Mouse (Mus musculus) bone marrow, adult 2 months (tissue): ENCODE measurements at regions not wholly inside any gene's neighbourhood (a gene's known extent, or its start where the extent isn't known, plus 50 kb on each side); places are given as distances from the start of the nearest gene placed in this dataset.

Source experiments
- H3K27ac ChIP-seq: fragments of 200-500 bp; 2 replicates; pipeline ENCODE4 v1.5.1; 2012; ENCODE audit warnings: low read depth, mild to moderate bottlenecking, control low read depth, inconsistent platforms, low read length; ENCODE audit not compliant: control insufficient read depth, poor library complexity, insufficient read depth
- H3K4me1 ChIP-seq: fragments of 200-500 bp; 2 replicates; pipeline ENCODE4 v1.6.1; 2011; ENCODE audit warnings: low read length; ENCODE audit not compliant: control insufficient read depth, insufficient read depth
- H3K4me3 ChIP-seq: fragments of 200-500 bp; replicated peaks from 2 replicates; pipeline ENCODE3; 2011; ENCODE audit warnings: mild to moderate bottlenecking, low read depth, low read length, control low read depth; ENCODE audit not compliant: control insufficient read depth
- CTCF ChIP-seq: fragments of 200-500 bp; IDR thresholded peaks from 2 replicates; pipeline ENCODE4 v1.5.1; 2011; ENCODE audit warnings: low read length, control low read depth; ENCODE audit not compliant: control insufficient read depth, insufficient read depth
- POLR2A ChIP-seq: fragments of 200-500 bp; IDR thresholded peaks from 2 replicates; pipeline ENCODE4 v1.6.1; 2011; ENCODE audit warnings: low read depth, mild to moderate bottlenecking, control low read depth, low read length, borderline replicate concordance; ENCODE audit not compliant: control insufficient read depth
- WGBS: fragments of 180-500 bp; shearing (Covaris S2); methylation state at CpG from one replicate; pipeline ENCODE4 v1.1.7; 2018; 5-methylcytosine and 5-hydroxymethylcytosine counted together

DNA sequence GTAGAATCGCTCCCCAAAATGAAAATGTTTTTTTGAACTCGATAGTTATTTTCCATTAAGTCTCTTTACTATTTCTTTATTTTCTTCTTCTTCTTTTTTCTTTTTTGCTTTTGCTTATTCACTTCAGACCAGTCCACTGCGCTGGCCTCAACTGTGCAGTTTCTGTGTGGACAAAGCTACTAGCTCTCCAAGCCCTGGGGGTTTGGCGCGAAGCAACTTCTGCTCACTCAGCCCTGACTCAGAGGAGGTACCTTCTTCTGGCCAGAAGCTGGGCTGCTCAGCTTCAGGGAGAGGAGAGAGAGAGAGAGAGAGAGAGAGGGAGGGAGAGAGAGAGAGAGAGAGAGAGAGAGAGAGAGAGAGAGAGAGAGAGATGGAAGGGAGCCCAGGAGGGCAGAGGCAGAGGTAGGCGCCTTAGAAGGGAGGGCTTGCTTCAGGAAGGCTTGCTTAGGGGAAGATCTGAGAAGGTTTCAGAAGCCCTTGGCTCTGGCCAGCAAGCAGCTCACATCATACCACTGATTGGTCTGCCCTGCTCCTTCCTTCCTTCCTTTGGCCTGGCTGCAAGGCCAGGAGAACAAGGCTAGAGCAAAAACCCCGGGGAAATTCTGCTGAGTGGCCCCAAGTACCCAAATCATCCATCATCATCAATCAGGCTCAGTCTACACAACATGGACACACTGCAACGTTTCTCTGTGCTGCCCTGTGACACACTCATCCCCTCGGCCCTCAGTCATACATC, 160.5 kb upstream of the Sox9 start:
- H3K4me1 ChIP-seq: no peaks in the 10 kb centered on the region
- 49% methylated on average over 9 of the region's 9 CpGs for WGBS
- H3K27ac ChIP-seq: no peak overlapping the region
- TF ChIP-seq CTCF (no peak), POLR2A (no peak)
- no peak overlapping the region for H3K4me3 ChIP-seq

DNA sequence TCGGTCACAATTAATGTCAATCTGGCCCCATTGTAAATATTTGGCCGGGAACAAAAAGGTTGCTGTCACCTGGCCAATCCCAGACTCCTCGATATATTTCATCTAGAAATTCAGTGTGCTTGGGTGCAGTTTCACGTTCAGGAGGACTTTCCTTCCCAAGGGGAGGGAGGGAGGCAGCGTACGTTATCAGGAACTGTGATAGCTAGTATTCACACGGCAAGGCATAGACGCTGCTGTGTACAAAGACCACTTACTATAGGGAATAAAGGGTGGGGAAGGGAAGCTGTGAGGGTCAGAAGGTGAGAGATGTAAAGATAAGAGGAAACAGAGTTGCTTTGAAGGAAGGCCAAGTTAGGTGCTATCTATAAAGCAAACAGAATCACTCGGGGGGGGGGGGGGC, 132.7 kb upstream of the Sox9 start:
- WGBS: 81% methylated on average over 9 of the region's 9 CpGs
- TF ChIP-seq POLR2A (no peak), CTCF (no peak)
- H3K4me1 ChIP-seq: no peaks in the 10 kb centered on the region
- H3K27ac ChIP-seq: no peak overlapping the region
- H3K4me3 ChIP-seq: no peak overlapping the region

DNA sequence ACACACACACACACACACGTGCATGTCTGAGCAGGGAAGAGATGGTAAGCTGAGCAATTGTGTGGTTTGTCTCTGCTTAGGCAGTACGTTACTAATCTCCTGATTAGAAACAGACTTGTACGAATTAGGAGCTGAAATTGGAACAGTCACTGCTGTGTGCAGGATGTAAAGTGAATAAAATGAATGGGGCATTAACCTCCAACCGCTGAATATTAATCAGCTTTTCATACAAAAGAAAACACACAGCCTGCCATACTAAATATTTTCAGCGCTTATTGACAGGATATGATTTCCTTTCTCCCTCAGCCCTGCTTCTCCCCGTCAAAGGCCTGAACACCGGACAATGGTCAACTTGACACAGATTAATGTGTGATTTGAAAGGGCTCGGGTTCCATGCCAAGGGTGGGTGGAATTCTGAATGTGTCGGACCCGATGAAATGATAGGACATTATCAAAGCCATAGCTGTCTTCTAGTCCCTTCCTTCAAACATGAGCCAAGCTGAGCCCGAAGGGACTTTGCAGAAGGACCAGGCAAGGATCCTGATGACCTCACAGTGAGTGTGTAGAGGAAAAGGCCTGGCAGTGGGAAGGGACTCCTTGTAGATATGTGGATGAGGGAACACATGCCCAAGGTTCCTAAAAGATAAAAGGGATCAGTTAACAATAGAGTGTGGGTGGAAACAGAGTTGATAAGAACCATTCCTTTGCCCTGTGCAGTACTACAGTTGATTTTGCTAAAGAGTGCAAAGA, 124.4 kb upstream of the Sox9 start:
- no peaks in the 10 kb centered on the region for H3K4me1 ChIP-seq
- no peak overlapping the region for H3K4me3 ChIP-seq
- no peak for TF ChIP-seq POLR2A
- TF ChIP-seq CTCF: no peak
- 69% methylated on average over 11 of the region's 11 CpGs for WGBS
- H3K27ac ChIP-seq: no peak overlapping the region

DNA sequence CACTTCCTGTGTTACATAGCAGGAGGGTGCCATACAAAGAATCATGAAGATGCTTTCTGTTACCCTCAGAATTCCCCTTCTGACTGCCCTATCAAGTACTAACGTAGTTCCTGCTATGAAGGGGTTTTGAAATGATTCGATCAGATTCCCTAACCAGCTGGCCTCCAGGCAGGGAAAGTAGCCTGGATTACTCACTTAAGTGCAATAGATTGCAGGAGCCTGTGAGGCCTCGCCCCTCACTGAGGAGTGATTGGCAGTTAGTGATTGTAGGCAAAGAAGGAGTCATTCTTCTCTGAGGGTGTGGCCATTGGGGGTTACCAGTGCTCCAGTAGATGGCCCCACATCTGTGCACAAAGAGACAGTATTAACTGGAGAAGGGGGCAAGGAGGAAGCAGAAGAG, 122.1 kb upstream of the Sox9 start:
- no peaks in the 10 kb centered on the region for H3K4me1 ChIP-seq
- TF ChIP-seq CTCF (no peak), POLR2A (no peak)
- H3K4me3 ChIP-seq: no peak overlapping the region
- WGBS: 63% methylated on average over 3 of the region's 3 CpGs
- H3K27ac ChIP-seq: no peak overlapping the region

DNA sequence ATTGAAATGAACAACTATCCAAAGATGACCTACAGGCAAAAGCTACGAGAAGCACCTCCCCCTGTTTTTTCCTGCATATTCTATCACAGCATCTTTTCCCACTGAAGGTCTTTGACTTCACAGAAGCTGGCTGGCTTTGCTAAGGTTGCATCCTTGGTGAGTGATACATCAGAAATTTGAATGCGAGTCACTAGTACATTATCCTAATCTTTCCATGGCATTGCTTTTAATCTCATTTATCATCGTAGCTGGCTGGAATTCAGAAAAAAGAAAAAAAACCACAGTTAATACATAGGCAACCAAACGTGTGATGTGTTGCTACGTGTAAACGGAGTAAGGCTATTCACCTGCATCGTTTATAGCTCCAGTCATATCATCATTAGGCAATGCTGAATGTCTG, 120.6 kb upstream of the Sox9 start:
- Histone ChIP-seq H3K4me3 (no peak overlapping the region), H3K4me1 (no peaks in the 10 kb centered on the region), H3K27ac (no peak overlapping the region)
- TF ChIP-seq CTCF (no peak), POLR2A (no peak)
- 77% methylated on average over 7 of the region's 7 CpGs for WGBS

GRCm38 (mm10) chr11:112667311-112667710, 114.7 kb upstream of the Sox9 start:
- no peak for TF ChIP-seq POLR2A
- TF ChIP-seq CTCF: no peak
- 84% methylated on average over 7 of the region's 7 CpGs for WGBS
- Histone ChIP-seq H3K27ac (no peak overlapping the region), H3K4me3 (no peak overlapping the region), H3K4me1 (no peaks in the 10 kb centered on the region)

DNA sequence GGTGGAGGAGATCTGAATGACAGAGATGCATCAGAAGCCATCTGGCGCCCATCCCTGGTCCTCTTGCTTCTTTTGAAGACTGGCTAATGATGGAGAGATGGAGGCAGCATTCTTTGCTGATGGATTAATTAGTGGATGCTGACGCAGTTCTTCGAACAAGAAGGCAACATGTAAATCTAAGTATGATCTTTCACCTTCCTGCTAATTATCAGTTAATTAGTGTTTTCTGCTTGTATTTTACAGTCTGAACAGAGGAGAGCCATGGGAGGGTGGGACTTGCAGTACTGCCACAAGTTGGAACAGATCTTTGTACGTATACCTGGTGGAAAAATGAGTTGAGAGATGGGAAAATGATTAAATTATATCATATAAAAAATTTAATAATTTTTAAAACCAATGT, 109.9 kb upstream of the Sox9 start:
- Histone ChIP-seq H3K27ac (no peak overlapping the region), H3K4me3 (no peak overlapping the region), H3K4me1 (no peaks in the 10 kb centered on the region)
- TF ChIP-seq POLR2A: no peak
- WGBS: 73% methylated on average over 4 of the region's 4 CpGs

GRCm38 (mm10) chr11:112690047-112690446, 92.0 kb upstream of the Sox9 start:
- H3K27ac ChIP-seq: no peak overlapping the region
- TF ChIP-seq CTCF (no peak), POLR2A (no peak)
- no peak overlapping the region for H3K4me3 ChIP-seq
- WGBS: 85% methylated on average over 4 of the region's 4 CpGs
- no peaks in the 10 kb centered on the region for H3K4me1 ChIP-seq
